Mouse (Mus musculus): Measurements from ENCODE around the gene Cdhr4.

Cdhr4 gene

DNA sequence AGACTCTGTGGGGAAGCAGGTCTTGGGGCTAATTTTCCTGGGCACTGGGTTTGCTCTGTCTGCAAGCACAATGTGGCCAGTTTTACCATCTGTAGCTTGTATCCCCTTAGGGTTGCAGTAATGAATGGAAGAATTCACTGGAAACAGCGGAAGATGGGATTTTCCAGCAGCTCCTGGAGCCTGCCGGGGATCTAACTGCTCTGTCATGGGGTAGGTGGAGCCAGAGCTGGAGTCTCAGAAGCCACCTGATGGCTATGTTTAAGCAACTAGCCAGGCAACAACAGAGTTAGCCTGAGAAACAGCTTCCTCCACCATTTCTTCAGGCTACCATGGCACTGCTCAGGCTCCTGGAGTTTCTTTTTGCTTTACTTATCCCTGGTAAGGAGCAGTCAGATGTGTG lies at the start of gene Cdhr4:
Gene Cdhr4, plus strand, starts transcription at position 301 of the 400 bp plus-strand sequence.
- DNase-seq: no peak

DNA sequence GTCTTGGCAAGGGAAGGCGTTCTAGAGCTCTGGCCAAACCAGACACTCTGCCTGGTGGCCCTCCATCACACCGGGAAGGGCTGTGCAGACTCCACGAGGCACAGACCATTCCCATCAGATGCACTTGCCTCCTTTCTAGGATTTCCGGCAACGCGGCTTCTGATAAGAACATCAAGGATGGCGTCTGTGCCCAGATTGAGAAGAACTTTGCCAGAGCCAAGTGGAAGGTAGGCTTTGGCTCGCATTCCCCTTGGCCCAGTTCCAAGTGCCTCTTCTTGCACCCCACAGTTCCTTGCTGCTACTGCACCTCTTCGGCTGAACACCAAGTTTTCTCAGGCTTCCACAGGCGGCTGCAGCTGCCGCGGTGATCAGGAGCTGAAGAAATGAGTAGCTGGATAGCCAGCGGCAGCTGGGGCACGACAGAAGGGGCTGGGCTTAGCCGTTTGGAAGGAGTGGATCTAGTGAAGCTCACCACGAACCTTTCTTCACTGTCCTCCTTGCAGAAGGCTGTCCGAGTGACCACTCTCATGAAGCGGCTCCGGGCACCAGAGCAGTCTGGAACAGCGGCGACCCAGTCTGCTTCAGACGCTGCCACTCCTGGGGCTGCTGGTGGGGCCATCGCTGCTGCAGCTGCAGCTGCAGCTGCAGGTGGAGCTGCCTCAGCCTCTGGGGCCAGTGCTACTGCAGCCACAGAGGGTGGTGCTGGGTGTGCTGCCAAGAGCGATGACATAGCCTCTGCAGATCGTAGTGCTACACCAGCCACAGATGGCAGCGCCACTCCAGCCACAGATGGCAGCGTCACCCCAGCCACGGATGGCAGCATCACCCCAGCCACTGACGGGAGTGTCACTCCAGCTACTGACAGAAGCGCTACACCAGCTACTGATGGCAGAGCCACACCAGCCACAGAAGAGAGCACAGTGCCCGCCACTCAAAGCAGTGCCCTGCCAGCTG lies 44.8 kb upstream of the Cdhr4 start:
- DNase-seq: no peak

DNA sequence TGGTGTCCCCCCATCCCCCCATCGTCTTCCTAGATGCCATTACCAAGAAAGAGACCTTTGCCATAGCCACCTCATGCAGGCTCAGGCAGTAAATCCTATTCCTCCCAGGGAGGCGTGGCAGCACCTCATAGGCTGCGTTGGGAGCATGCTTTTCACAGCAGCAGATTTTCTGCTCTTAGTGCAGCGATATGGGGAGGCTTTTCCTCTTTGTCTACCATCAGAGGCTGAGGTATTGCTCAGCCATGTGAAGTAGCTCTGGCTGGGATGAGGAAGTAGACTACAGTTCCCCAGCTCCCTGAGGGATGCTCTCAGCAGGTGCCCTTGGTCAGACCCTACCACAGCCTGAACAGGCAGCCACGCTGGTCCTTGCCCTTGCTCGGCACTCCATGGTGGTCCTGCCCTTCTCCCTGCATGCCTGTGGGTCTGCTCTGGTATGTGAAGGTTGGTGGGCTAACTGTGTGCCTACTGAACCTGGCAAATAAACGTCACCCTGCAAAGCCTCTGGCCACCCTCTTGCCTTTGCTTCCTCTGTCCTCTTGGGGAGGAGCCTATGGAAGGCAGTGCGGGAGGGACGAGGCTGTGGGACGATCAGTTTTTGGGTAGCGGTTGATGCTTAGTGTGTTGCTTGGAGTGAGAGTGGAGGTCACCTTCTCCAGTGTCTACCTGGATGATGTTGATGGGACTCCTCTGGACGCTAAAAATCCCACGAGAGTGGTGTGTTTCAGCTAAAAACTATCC lies 42.9 kb upstream of the Cdhr4 start:
- no peak for DNase-seq

DNA sequence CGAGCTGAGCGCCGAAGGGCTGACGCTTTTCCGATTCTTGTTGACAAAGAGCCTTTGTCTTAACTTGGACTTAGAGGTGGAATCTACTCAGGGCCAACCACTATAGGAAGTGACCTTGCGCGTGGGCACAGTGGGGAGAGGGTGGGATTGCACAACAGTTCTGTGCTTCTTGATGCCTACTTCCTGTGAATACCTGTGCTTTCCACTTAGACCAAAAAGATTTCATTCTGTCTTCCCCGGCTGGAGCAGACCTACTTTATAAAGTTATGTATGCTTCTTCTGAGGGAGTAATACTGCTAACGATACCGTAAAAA lies 42.4 kb upstream of the Cdhr4 start, which contains the start of gene Traip:
Gene Traip, plus strand, starts transcription at position 215 of the 314 bp plus-strand sequence.
- DNase-seq: no peak

DNA sequence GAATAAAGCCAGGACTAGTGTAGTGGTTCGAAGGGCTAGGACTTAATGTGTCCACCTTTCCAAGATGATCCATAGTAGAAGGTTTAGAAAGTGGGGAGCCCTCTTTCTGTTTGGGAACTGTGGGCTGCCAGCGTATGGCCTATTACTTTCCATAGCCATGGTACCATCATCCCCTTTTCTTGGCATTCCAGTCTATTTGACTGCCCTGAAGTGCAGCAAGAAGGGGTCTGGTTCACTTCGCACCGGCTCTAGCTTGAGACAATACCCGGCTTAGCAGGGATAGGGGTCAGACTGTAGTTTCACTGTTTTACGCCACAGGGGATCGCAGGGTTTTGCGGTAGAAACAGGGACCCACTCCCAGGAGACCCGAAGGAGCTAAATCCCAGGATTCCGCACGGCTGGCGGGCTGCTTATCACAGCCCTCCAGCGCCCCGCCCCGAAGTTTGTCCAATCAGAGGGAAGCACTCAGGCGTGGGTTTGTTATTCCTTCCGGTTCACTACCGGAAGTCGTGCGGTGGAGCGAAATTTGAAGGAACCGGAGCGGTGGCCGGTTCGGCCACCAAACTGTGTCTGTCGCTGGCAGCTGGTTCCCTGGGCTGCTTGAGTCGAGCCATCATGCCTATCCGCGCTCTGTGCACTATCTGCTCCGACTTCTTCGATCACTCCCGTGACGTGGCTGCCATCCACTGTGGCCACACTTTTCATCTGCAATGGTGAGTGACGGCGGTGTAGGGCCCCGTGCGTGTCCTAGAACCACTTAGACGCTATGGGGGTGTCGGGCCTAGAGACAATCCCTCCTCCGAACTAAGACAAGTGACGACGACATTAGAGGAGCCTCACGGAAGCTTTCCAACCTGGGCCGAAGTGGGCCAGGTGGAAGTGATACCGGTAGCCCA lies 41.6 kb upstream of the Cdhr4 start:
- DNase-seq: peak; percentile 92 to 95

DNA sequence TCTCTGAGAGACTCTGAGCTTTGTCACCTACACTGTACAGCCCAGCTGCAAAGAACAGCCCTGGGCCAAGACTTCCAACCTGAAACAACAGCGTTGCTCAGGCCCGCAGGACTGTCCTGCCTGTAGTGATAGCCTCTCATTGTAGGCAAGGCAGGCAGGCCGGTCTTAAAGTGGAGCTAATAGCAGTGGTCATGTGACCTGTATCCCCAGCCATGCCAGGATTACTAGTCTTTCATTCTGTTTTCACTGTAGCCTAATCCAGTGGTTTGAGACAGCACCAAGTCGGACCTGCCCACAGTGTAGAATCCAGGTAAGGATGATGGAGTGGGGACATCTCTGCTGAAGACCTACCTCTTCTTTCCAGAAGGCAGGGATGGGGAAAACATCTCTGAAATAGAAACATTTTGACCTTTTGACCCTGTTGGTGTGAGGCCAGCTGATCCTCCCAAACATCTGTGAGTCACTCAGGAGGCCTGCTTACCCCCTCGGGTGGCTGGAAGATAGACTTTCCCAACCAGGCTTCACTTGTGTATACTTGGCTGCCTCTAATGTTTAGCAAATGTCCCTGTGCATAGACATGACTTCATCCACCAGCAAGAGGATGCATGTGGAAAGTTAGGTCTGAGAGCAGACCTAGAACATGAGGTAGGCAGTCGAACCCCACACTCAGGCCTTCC lies 36.5 kb upstream of the Cdhr4 start:
- no peak for DNase-seq

DNA sequence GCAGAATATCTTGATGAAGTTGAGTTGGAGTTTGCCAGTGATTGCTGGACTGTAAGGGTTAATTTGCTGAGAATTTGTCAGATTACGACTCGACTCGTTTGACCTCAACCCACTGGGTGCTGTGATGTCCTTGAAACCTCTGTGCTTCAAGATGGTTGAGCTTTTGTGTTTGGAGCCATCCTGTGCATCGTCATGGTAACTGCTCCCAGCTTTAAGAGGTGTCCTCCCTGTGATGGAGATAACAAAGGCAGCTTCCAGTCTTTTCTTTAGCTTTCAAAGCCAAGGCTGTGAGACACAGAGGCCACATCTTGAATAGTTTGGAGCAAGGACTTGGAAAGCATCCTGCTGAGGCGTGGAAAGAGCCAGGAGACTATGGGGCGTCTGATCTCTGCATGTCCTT lies 35.2 kb upstream of the Cdhr4 start:
- DNase-seq: no peak

DNA sequence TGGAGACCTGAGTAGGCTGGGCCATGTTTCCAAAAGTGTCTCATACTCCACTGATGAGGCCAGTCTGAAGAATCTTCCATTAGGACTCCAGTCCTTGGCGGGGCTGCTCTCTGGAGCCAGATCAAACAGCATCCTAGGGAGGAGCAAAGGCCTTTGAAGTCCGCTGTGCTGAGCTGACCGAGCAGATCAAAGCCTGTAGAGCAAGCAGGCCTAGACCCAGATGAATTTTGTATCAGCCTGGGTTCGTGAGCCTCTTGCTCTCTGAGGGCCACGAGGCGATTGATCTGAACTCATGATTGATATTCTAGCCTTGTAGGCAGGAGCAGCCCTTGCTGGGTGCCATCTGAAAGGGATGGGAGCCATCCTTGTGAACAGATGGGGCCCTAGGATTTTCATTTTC lies 32.4 kb upstream of the Cdhr4 start:
- DNase-seq: no peak

DNA sequence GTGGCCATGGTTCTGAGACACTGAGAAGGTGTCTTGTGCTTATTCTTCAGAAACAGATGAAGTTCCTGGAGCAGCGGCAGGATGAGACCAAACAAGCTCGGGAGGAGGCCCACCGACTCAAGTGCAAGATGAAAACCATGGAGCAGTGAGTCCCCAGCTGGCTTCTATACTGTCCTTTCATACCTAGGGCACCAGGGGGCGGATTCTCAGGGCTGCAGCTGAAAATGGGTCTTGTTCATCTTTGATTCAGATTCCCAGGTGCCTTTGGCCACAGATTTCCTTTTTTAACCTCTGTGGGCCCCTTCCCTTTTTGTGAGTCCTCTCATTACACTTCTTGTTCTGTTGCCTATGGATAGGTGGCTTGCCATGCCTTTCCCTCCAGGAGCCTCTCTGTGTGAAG lies 31.4 kb upstream of the Cdhr4 start:
- DNase-seq: no peak

DNA sequence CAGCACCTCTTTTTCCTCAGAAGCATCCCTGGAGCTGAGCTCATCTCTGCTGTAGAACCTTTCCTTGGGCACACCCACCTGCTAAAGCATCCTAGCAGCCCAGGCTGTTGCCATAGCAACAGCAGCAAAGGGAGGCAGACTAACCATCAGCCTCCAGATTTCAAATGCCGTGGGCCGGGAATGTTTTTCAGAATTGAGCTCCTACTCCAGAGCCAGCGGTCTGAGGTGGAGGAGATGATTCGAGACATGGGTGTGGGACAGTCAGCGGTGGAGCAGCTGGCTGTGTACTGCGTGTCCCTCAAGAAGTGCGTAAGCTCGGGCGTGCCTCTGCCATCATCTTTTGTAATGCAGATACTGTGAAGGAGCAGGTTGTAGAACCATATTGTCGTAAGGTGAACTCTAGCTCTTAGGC lies 30.9 kb upstream of the Cdhr4 start:
- no peak for DNase-seq

DNA sequence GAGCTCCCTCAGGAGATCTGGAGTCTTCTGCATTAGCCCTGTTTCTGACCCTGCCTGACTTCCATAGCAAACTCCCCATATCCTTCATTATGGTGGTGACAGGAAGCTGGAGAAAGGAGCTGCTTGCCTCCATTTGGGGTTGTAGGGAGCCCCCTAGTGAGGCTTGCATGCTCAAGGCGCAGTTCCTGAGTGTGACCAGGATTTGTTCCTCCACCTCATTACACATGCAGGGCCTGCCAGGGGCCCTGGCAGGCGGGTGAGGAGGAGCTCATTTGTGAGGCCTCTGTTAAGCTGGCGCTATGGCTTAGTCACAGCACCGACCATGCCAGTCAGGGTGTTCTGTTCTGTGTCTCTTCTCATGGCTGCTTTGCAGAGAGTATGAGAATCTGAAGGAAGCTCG lies 30.4 kb upstream of the Cdhr4 start:
- no peak for DNase-seq

DNA sequence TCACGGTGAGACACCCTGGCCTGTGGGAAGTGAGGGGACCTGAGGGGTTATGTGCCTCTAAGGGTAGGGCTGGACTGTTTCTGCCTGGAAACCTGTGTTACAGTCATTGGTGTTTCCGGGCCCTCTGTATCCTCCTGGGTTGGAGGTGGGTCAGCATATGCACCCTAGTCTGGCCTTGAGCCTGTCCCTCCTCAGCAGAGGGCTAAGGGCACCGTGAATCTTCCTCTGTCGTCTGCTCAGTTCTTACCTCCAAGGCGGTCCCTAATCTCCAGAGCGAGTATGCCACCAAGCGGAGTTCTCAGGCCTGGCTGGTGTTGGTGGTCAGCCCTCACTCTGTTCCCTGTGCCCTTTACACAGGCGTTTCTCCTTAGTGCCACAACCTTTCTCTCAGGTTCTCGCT lies 29.4 kb upstream of the Cdhr4 start:
- no peak for DNase-seq

DNA sequence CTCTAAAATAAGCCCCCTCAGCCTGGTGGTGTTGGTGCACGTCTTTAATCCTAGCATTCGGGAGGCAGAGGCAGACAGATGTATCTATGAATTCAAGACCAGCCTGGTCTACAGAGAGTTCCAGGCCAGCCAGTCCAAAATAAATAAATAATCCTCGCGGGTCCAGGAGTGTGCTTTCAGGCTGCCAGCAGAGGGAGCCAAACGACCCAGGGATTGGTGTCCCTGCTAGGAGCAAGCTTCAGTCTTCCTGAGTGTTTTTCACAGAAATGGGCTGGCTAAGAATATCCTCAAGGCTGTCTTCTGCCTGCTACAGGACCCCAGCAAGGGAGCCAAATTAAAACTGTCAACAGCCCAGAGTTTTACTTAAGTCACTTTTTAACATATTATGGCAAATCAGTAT lies 28.6 kb upstream of the Cdhr4 start:
- DNase-seq: peak; percentile 66 to 83

DNA sequence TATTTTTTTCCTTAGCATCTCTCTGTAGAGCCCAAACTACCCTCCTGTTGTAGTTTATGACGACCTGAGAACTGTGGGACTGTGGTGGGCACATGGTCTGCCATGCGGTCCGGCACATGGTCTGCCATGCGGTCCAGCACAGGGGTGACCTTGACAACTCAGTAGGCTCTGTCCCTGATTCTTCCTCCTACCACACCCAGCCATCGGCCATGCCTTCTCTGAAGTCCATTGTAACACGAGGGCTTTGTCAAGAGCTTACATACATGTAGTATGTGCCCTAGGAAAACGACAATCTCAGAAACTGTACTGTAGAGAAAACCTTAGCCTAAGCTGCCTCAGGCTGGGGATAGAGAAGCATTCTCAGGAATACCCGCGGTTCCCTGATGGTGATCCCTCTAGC lies 27.6 kb upstream of the Cdhr4 start:
- DNase-seq: no peak

DNA sequence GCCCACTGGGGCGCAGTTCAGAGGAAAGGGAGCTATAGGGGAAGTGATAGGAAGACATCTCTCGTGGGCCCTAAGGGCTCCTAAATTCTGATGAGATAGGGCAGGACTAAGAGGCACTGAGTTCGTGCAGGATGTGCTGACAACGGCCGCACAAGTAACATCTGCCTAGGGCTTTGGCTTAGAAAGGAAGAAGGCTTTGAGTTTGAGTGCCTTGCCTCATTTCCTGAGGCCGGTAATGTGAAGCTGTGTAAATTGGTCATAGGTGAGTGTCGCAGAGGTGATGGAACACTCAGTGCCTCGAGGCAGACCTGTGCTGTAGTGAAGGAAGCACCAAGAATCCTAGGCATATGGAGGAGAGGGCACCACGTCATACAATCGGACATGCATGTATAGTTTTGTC lies 25.6 kb upstream of the Cdhr4 start:
- no peak for DNase-seq

DNA sequence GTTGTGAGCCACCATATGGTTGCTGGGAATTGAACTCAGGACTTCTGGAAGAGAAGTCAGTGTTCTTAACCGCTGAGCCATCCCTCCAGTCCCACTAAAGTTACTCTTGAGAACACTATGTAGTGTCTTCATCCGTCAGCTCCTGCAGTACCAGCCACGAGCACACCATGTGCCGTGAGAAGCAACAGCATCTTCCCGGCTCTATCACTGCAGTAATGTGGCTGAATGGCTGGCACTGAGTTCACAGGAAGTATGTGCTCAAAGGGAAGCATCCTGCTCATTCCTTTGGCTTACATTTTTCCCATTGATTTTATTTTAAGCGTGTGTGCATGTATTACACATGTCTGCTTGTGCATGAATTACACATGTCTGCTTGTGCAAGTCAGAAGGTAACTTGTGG lies 24.9 kb upstream of the Cdhr4 start:
- no peak for DNase-seq

DNA sequence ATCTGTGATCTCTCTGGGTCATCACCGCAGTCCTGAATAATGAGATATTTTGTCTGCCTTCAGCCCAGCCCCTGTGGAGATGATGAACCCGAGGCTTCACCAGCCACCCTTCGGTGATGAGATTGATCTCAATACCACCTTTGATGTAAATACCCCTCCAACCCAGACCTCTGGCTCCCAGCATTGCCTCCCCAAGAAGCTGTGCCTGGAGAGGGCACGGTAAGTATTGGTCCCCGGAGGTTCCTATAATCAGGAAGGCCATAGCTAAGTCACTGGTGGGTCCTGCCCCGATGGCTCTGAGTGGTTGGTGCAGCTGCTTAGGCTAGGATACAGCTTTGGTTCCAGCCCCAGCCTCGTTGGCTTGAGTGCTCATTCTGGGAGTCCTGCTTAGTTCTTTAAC lies 23.8 kb upstream of the Cdhr4 start:
- DNase-seq: no peak

DNA sequence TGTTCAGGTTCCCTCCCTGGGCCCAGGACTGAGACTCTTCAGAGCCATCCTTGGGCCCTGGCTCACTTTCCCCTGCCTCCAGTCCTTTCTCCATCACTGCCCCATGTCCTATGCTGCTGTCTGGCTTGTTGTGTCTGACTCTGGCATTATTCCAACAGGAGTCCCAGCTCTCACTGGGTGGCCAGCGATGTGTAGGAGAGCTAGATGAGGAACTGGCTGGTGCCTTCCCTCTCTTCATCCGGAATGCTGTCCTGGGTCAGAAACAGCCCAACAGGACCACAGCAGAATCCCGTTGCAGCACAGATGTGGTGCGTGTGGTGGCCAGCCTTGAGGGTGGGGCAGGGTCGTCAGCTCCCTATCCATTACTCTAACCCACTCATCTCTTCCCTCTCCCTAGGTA lies 22.0 kb upstream of the Cdhr4 start:
- no peak for DNase-seq

DNA sequence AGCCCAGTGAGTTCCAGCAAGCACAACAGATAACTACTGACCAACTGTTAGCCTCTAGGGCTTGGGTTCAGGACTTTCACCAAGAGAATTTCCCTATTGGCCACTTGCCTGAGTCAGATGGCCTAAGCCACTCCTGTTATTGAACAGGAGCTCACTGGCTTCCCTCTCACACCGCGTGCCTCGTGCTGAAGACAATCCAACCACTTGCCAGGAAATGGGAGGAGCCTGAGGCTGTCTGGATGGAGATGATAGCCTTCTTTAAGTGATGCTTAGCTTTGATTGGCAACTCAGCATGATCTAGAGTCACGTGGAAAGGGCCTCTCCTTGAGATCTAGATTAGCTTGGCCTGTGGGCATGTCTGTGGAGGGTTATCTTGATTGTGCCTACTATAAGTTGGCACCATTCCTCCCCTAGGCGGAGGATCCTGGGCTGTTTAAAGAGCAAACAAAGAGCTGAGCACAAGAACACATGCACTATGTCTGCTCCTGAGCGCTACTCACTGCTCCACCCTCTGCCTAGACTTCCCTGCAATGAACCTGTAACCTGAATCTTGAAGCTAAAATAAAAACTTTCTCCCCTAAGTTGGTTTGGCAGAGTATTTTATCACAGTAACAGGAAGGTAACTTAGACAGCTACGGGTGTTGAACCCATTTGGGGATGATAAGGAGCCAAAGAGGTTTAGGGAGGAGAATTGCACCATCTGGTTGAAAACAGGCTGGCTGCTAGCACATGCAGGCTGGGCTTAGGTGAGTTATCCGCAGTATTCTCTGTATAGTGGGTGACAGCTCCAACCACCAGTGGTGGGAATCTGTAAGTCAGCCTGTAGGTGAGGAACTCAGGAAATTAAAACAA lies 20.4 kb upstream of the Cdhr4 start:
- DNase-seq: no peak

DNA sequence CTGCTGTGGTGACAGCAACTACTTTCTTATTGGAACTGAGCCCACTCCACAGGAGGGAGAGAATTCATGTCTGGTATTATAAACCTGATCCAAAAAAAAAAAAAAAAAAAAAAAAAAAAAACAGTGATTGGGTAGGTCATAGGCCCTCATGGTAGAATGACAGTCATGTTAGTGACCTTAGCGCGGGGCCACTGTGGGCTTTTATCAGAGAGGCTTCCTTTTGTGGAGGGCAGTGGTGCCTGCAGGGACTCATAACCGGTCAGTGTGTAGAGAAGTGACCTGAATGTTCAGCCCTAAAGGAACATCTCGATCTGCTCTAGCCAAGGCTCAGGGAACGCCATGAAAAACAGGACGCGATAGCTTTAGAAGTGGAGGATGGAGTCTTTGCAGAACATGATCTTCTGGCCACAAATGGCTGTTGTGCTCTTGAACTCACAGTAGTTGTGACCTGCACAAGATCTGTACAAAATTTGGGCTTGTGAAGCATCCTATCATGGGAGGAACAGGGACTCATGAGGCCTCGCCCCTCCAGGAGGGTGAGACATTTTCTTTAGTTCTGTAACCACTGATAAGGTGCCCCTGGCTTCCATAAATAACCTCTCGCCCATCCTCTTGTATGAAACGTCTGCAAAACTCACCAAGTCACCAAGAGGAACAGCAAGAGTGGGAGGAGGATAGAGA lies 17.7 kb upstream of the Cdhr4 start:
- DNase-seq: no peak

Data from lung, adult 18-20 months (tissue).